Mouse (Mus musculus) heart, adult 8-10 months (tissue): Measurements from ENCODE around the gene Mitf. TPM values are rescaled to one million over a fixed set of nuclear protein-coding genes. Genes with fewer than 3 reads are reported as not detected.

Source experiments
- DNase-seq: peaks from one replicate; pipeline ENCODE4 v3.0.0; 2022; ENCODE audit warnings: low spot score
- total RNA-seq, 4 experiments: library from RNA; stranded (reverse); gene quantifications; 2 replicates each; pipeline ENCODE4 v1.2.4; 2022

Gene Mitf
- 10 to 100 TPM; 55.0 to 63.7 (median 55.7) TPM for total RNA-seq

GRCm38 (mm10) chr6:97806781-97807743 lies at the start of gene Mitf:
TSS of gene Mitf (plus strand) at chr6:97807052.
- peak; percentile 96 for DNase-seq

DNA sequence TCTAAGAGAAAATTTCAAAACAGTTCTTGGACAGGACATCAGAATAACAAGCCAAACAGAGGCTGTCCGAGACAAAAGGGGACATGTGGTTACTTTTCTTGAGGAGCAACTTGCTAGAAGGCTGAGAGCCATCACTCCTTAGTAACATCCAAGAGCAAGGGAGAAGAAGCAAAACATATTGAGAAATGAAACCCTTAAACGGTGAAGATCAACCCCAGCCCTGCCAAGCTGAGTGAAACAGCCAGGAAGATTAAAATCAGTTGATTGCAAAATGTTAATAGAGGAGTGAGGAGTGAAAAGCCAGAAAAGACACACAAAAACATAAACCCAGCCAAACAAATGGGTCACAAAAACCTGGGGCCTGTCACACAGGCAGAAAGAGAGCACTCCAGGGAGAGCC lies 49.5 kb upstream of the Mitf start:
- DNase-seq = peak; percentile 47

- DNase-seq = no peak
Measured at GRCm38 (mm10) chr6:97758884-97759283, 48.0 kb upstream of the Mitf start.

DNA sequence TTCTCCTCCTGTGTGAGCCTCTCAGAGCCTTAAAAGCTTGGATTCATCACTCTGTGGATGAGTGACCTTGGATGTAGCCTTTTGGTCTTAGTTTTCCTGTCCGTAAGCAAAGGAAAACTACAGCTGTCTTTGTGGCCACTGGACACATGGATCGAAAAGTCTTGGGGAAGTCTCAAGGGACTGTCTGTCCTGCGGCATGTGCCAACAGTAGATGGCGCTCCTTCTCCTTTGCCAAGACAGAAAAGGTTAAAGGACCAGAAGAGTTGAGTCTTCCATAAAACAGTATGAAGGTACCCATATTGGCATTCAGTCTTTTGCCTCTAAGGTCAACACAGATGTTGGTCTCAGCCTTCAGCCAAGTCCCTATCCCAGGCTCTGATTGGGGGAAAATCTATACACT lies 47.6 kb upstream of the Mitf start:
- peak; percentile 54 for DNase-seq

GRCm38 (mm10) chr6:97761326-97761725 lies 45.5 kb upstream of the Mitf start:
- DNase-seq = no peak

DNA sequence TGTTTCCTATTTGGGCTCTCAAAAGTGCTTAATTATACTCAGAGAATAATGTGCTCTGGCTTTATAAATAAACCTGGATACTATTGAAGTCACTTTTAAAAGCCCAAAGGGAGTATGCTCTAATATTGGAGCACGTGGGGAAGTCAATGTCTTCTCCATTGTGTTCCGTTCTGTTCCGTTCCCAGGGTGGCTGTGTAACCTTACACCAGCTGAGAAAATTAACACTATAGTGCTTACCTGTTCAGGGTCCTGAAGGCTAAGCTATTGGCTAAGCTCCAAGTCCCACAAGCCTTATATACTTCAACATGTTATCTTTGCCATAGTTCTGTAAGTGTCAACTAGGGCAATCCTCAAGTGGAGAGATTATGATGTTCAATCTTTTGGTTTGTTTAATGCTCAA lies 42.9 kb upstream of the Mitf start:
- DNase-seq = no peak

- DNase-seq = no peak
Measured at GRCm38 (mm10) chr6:97767836-97768235, 39.0 kb upstream of the Mitf start.

- DNase-seq = no peak
Measured at GRCm38 (mm10) chr6:97769549-97769948, 37.3 kb upstream of the Mitf start.

- DNase-seq = no peak
Measured at GRCm38 (mm10) chr6:97781316-97781715, 25.5 kb upstream of the Mitf start.

DNA sequence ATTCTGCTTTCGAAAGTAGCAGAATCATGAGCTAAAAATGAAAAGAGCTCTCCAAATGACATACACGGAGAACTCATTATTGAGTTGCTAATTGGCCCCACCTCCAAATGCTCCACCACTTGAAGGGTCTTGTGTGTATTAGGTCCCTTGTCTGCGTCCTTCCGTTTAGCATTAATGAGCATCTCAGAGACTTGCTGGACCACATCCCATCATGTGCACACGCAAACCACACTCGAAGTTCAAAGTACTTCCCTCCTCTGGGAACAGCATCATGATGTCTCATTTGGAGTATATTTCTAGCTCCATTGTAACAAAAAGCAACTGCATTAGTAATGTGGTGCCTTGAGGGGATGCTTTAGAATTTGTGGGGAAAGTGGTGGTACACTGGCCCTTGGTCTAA lies 24.6 kb upstream of the Mitf start:
- DNase-seq = no peak

GRCm38 (mm10) chr6:97786871-97787270 lies 20.0 kb upstream of the Mitf start:
- DNase-seq = no peak

GRCm38 (mm10) chr6:97788361-97788974 lies 18.4 kb upstream of the Mitf start:
- no peak for DNase-seq

DNA sequence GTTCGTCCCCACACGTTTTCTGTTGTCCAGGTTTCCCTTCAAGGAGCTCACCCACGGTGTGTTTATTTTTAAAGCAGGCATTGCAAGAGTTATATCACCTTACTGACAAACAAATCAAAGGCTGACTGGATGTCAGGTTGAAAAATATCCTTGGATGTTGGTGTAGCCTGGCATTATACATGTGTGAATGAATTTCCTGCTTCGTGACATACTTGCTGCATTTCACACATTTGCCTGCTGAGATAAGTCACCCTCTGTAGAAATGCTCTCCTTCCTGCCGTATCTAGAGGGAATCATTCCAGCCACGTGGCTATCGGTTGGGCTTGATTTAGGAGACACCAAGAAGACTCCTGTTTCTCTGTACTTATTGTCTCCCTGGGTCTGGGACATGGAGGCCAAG lies 17.2 kb upstream of the Mitf start:
- no peak for DNase-seq

DNA sequence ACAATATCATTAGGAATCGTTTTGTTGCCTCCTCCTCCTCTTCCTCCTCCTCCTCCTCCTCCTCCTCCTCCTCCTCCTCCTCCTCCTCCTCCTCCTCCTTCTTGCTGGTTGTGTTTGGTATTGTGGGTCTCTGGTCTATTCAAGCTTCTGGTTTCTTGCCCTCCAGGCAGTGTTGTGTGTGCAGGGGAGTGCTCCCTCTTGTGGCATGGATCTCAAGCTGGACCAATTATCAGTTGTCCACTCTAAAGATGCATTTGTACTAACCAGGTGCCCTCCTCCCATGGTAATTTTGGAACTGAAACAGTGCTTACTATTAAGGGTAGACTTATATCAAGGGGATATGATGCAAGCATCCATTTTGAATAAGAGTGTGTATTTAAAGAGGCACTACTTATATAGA lies 14.7 kb upstream of the Mitf start:
- DNase-seq = no peak

GRCm38 (mm10) chr6:97795175-97795574 lies 11.7 kb upstream of the Mitf start:
- DNase-seq = no peak

GRCm38 (mm10) chr6:97800615-97801014 lies 6.2 kb upstream of the Mitf start:
- DNase-seq = no peak

GRCm38 (mm10) chr6:97806051-97806450 lies 801 bp upstream of the Mitf start:
- no peak for DNase-seq

DNA sequence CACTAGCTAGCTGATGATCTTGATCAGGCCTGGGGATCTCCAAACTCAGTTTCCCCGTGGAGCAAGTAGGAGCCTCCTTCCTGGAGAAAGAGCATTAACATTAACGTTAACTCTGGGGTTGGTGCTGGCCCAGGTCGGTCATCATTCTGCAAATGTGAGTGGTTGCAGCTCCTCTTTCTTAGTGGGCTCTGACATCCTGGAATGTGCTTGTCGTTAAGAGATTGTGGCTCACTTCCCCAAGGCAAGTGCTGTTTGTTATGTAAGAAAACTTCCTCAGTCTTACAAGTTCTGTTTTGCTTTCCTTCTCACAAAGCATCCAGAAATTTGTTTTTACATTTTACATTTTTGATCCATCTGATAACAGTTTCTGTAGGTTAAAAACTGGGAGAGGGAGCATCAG lies 7.3 kb downstream of the Mitf start:
- DNase-seq = no peak

DNA sequence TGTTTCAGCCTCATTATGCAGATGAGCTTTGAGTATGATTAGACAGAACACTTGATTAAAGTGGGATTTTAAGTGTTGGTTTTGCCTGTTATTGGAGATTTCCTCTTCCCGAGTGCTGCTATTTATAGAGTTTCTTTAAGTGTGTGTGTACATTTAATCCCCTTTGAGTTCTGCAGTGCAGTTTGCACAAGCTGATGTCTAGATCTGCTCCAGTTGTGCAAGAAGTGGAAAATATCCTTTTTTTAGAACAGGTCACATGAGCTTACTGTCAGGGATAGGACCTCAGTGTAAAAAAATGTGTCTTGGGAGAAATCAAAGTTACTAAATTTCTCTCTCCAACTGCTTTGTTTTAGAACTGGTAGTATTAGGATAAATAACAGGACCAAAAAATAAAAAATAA lies 8.9 kb downstream of the Mitf start:
- DNase-seq = peak; percentile 53

DNA sequence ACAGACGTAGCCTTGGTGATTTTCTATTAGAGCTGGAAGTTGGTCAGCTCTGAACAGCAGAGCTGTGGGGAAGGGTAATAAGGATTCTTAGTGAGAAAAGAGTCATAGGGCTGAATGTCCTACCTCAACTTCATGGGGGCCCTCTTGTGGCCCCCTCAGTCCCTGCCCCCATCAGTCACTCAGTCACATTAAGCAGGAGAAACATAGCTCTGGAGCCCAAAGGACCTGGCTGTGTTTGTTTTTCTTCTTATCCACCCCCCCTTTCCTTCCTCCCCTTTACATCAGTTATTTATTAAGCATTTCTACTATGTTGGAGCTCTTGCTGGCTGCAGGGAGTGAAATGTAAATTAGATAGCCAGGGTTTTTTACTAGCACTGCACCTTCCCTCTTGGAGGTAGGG lies 10.0 kb downstream of the Mitf start:
- no peak for DNase-seq

DNA sequence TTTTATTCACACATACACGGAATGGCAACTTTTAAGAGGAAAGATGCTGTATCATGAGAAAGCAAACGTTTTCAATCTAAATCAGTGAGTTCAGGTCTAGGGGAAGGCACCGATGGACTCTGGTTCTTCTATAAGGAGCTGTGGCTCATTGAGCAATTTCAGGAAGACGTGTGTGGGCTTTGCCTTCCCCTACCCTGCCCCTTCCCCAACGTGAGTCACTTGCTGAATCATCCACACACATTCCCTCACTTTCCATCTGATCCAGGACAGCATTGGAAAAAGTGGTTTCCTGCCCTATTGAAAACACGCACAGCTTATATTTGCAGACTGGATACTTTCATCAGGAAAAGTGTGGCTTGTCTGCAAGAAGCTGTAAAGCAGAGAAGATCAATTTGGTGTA lies 11.3 kb downstream of the Mitf start:
- no peak for DNase-seq

DNA sequence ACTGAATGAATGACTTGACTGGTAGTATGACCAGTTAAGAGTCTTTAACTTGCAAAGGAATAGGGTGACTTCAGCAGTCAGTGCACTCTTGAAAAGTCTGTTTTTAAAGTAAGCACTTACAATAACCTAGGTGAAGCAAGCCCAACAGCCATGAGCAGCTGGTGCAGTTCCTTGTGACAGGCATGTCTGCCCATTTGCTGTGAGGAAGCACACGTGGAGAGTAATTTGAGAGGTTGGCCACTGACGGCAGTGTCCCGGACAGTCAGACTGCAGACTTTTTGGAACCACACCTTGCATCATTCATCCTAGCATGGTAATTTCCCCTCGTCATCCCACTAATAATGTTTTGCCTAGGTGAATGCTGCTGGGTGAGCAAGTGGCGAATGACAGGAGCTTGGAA lies 12.1 kb downstream of the Mitf start:
- DNase-seq = no peak

GRCm38 (mm10) chr6:97820505-97820904 lies 13.7 kb downstream of the Mitf start:
- DNase-seq = no peak
